Comparison of ENCODE assay signal across 23 mouse cellular contexts in genomic region chr10:85632030-85632429, GRCm38 (mm10).
DNase-seq lines count a peak whose midpoint lies in the region; ATAC-seq lines count a peak whose summit lies in the region.
"Had no signal": no experiment of that assay in that cellular context is flagged by ENCODE, and none has a peak within 500 bp of the region (broad histone marks: within the 10 kb centered on the region; RNA-seq: fewer than 3 reads in every experiment).

No protein-coding gene starts in this region.

- no peak overlapping the region for H3K9ac ChIP-seq in limb, embryonic 13.5 days
- H3K9ac ChIP-seq: heart, embryonic 12.5 days; hindbrain, embryonic 13.5 days; limb, embryonic 12.5 days; liver, embryonic 12.5 days; liver, postnatal 0 days; midbrain, embryonic 15.5 days; neural tube, embryonic 15.5 days had no signal

- H3K4me2 ChIP-seq in limb, embryonic 13.5 days (replicated peaks), result no peak overlapping the region
- H3K4me2 ChIP-seq: heart, embryonic 12.5 days; hindbrain, embryonic 13.5 days; limb, embryonic 12.5 days; liver, embryonic 12.5 days; midbrain, embryonic 15.5 days; neural tube, embryonic 15.5 days had no signal

- H3K4me3 ChIP-seq in limb, embryonic 13.5 days, result no peak overlapping the region
- H3K4me3 ChIP-seq in limb, embryonic 10.5 days, result no peak overlapping the region
- H3K4me3 ChIP-seq: gastrocnemius, adult 2 months; heart, adult 2 months; heart, embryonic 12.5 days; hindbrain, embryonic 13.5 days; limb, embryonic 12.5 days; liver, embryonic 12.5 days; midbrain, embryonic 15.5 days; neural tube, embryonic 15.5 days had no signal

- 88% methylated on average over 10 of the region's 10 CpGs for WGBS in limb, embryonic 13.5 days
- 85% methylated on average over 10 of the region's 10 CpGs for WGBS in limb, embryonic 10.5 days

- no peak for DNase-seq in limb, embryonic 10.5 days (ENCODE audit: low spot score)
- DNase-seq in adrenal gland, adult 8-10 months, result peak; percentile 46
- peak; percentile 51 for DNase-seq in adrenal gland, postnatal 25 days
- peak; percentile 13 for DNase-seq in kidney, postnatal 14 days
- no peak for DNase-seq in ovary, postnatal 10 days (ENCODE audit: low spot score)
- no peak for DNase-seq in spleen, adult 18-20 months
- DNase-seq: B cell, adult 2 months; cerebellum, adult 8-10 months; cerebellum, postnatal 25 days; gastrocnemius, adult 2 months; heart, adult 2 months; heart, postnatal 4 days; liver, postnatal 0 days; lung, postnatal 4 days; thymus, postnatal 4 days had no signal

- H3K9me3 ChIP-seq in limb, embryonic 13.5 days, result no peaks in the 10 kb centered on the region
- H3K9me3 ChIP-seq in limb, embryonic 10.5 days (replicated peaks), result no peaks in the 10 kb centered on the region
- H3K9me3 ChIP-seq: heart, embryonic 12.5 days; hindbrain, embryonic 13.5 days; limb, embryonic 12.5 days; liver, embryonic 12.5 days; midbrain, embryonic 15.5 days; neural tube, embryonic 15.5 days had no signal

- peaks cover 19% of the 10 kb centered on the region for H3K36me3 ChIP-seq in limb, embryonic 13.5 days
- no peaks in the 10 kb centered on the region for H3K36me3 ChIP-seq in limb, embryonic 10.5 days
- H3K36me3 ChIP-seq: heart, embryonic 12.5 days; liver, embryonic 12.5 days; midbrain, embryonic 15.5 days had no signal

- H3K27ac ChIP-seq in limb, embryonic 13.5 days, result no peak overlapping the region
- no peak overlapping the region for H3K27ac ChIP-seq in limb, embryonic 10.5 days
- H3K27ac ChIP-seq: gastrocnemius, adult 2 months; heart, adult 2 months; hindbrain, embryonic 13.5 days; limb, embryonic 12.5 days; liver, embryonic 12.5 days; midbrain, embryonic 15.5 days; neural tube, embryonic 15.5 days had no signal

- H3K27me3 ChIP-seq in limb, embryonic 13.5 days, result no peaks in the 10 kb centered on the region
- H3K27me3 ChIP-seq in limb, embryonic 10.5 days (ENCODE audit: low read depth, poor library complexity, severe bottlenecking), result no peaks in the 10 kb centered on the region
- H3K27me3 ChIP-seq: heart, embryonic 12.5 days; hindbrain, embryonic 13.5 days; limb, embryonic 12.5 days; liver, embryonic 12.5 days; midbrain, embryonic 15.5 days; neural tube, embryonic 15.5 days had no signal

- ATAC-seq in limb, embryonic 13.5 days (ENCODE audit: low FRiP score, low read depth), result peak; percentile 41; the same call in 1 of the 2 replicates
- ATAC-seq: forebrain, embryonic 14.5 days; liver, embryonic 12.5 days; liver, postnatal 0 days; midbrain, embryonic 15.5 days had no signal

- peaks cover 11% of the 10 kb centered on the region for H3K4me1 ChIP-seq in limb, embryonic 13.5 days
- H3K4me1 ChIP-seq in limb, embryonic 10.5 days, result no peaks in the 10 kb centered on the region; the same call in 1 of the 2 replicates
- H3K4me1 ChIP-seq: heart, embryonic 12.5 days; hindbrain, embryonic 13.5 days; liver, embryonic 12.5 days; midbrain, embryonic 15.5 days; neural tube, embryonic 15.5 days had no signal

Comparison
In these comparisons a context has a peak if more than half of its experiments do, and no peak if none do; other contexts are left out.
1. DNase-seq: peak in adrenal gland, adult 8-10 months (single experiment), adrenal gland, postnatal 25 days (single experiment) and kidney, postnatal 14 days (single experiment); none in limb, embryonic 10.5 days (single experiment), ovary, postnatal 10 days (single experiment) and spleen, adult 18-20 months (0 of 2).